Mouse (Mus musculus) G1E (cell line): ENCODE data around the gene Mdk. TPM values are rescaled to one million over a fixed set of nuclear protein-coding genes. Genes with fewer than 3 reads are reported as not detected.

ENCODE experiments used
- ATAC-seq: 2 replicates; pipeline ENCODE4 v1.8.0; 2016; ENCODE audit warnings: mild to moderate bottlenecking; ENCODE audit not compliant: insufficient number of reproducible peaks, poor library complexity, low FRiP score, severe bottlenecking; ENCODE audit errors: extremely low read depth
- DNase-seq: peaks from one replicate; pipeline ENCODE4 v3.0.0; 2012; ENCODE audit warnings: low spot score
- H3K27me3 ChIP-seq: 2 replicates; pipeline ENCODE4 v1.6.1; 2012; ENCODE audit warnings: mild to moderate bottlenecking, low read length, inconsistent platforms; ENCODE audit not compliant: insufficient read depth
- H3K36me3 ChIP-seq: replicated peaks from 2 replicates; pipeline ENCODE3; 2012; ENCODE audit warnings: mild to moderate bottlenecking, inconsistent platforms
- H3K4me1 ChIP-seq: 2 replicates; pipeline ENCODE4 v1.6.1; 2012; ENCODE audit warnings: low read depth, low read length, inconsistent platforms, mixed read lengths; ENCODE audit not compliant: insufficient read depth
- H3K4me3 ChIP-seq: 2 replicates; pipeline ENCODE4 v1.5.1; 2012; ENCODE audit warnings: low read depth, mild to moderate bottlenecking, inconsistent platforms, low read length, moderate library complexity, mixed read lengths
- H3K9me3 ChIP-seq: replicated peaks from 2 replicates; pipeline ENCODE4 v1.6.1; 2012; ENCODE audit warnings: inconsistent platforms
- CTCF ChIP-seq: IDR thresholded peaks from 2 replicates; pipeline ENCODE4 v1.5.1; 2012; ENCODE audit warnings: low read depth, low read length, inconsistent platforms, mixed read lengths
- GATA1 ChIP-seq: IDR thresholded peaks from 2 replicates; pipeline ENCODE4 v1.6.1; 2012; ENCODE audit warnings: borderline replicate concordance, low read length, inconsistent platforms, mixed read lengths
- GATA2 ChIP-seq: IDR thresholded peaks from 2 replicates; pipeline ENCODE4 v1.6.1; 2012; ENCODE audit warnings: low read depth, low read length, inconsistent platforms, borderline replicate concordance
- POLR2AphosphoS5 ChIP-seq: IDR thresholded peaks from 2 replicates; pipeline ENCODE4 v1.6.1; 2012; ENCODE audit warnings: low read depth, low read length, inconsistent platforms; ENCODE audit not compliant: insufficient replicate concordance
- TAL1 ChIP-seq: conservative IDR thresholded peaks from 2 replicates; pipeline ENCODE4 v1.6.1; 2012; ENCODE audit warnings: low read depth, low read length, inconsistent platforms, mixed read lengths
- polyA plus RNA-seq: library from polyadenylated mRNA; stranded (reverse); fragments of >175 nt; gene quantifications from 2 replicates; pipeline ENCODE4 v1.2.3, GENCODE M21; 2012
- total RNA-seq, 2 experiments: library from RNA; stranded (forward) in 1 of 2; stranded (reverse) in 1 of 2; fragments of 200-1000 nt in 1 of 2; fragments of >200 nt in 1 of 2; fragmentation: Nextera tagmentation in 1 of 2; gene quantifications; 2 replicates each; pipeline ENCODE4 v1.2.3; 2014 to 2017

Mdk gene
- total and polyA plus RNA-seq, 3 experiments, result 0.76 to 5.5 (median 4.9) TPM

- H3K4me3 ChIP-seq, result no peak overlapping the region
- H3K9me3 ChIP-seq, result no peaks in the 10 kb centered on the region
- no peak for TF ChIP-seq POLR2AphosphoS5
- no peak for TF ChIP-seq TAL1
- no peak for TF ChIP-seq GATA2
- no peak for TF ChIP-seq CTCF
- TF ChIP-seq GATA1, result no peak
- H3K4me1 ChIP-seq, result no peaks in the 10 kb centered on the region
- H3K27me3 ChIP-seq, result no peaks in the 10 kb centered on the region
- ATAC-seq (no peak), DNase-seq (no peak)
- H3K36me3 ChIP-seq, result peaks cover 68% of the 10 kb centered on the region
These were observed 36.7 kb downstream of the Mdk start for GRCm38 (mm10) chr2:91895401-91895800.

DNA sequence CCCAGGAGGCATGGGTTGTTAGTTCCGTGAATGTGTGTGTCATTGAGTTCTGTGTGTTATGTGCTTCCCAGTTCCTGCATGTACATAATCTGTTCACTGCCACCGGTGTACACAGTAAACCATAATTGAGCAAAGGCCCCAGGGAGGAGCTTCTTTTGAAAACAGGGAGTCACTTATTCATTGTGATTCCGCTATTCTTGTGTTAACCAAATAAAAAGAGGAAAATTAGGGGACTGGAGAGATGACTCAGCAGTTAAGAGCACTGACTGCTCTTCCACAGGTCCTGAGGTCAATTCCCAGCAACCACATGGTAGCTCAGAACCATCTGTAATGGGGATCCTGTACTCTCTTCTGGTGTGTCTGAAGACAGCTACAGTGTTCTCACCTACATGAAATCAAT lies 37.4 kb downstream of the Mdk start:
- Histone ChIP-seq H3K4me3 (no peak overlapping the region), H3K4me1 (no peaks in the 10 kb centered on the region), H3K36me3 (peaks cover 68% of the 10 kb centered on the region), H3K9me3 (no peaks in the 10 kb centered on the region), H3K27me3 (no peaks in the 10 kb centered on the region)
- ATAC-seq (no peak), DNase-seq (no peak)
- TF ChIP-seq POLR2AphosphoS5 (no peak), GATA2 (no peak), CTCF (no peak), GATA1 (no peak), TAL1 (no peak)

DNA sequence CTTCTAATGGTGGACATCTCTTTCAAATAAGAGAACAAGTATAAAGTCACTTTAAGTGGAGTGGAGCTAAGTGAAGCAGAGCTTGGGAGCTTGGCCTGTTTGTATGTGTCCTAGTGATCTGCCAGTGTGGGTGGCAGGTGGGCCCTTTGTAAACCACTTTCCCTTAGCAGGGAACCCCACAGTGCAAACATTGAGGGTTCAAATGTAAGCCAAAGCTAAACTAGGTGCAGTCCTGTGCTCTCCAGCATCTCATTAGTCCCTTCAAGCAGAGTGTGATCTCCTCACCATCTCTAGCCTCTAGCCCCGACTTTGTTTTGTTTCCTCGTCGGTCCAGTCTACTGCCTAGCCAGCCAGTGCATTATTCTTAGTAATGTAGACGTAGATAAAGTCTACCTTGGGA lies 47.5 kb downstream of the Mdk start:
- no peak for DNase-seq
- H3K4me3 ChIP-seq, result no peak overlapping the region
- no peaks in the 10 kb centered on the region for H3K27me3 ChIP-seq
- TF ChIP-seq CTCF (no peak), POLR2AphosphoS5 (no peak), GATA2 (no peak)
- ATAC-seq, result no peak
- H3K4me1 ChIP-seq, result no peaks in the 10 kb centered on the region
- H3K9me3 ChIP-seq, result no peaks in the 10 kb centered on the region
- peaks cover 54% of the 10 kb centered on the region for H3K36me3 ChIP-seq

- TF ChIP-seq GATA2, result no peak
- no peak for TF ChIP-seq CTCF
- no peak for TF ChIP-seq POLR2AphosphoS5
- no peak for TF ChIP-seq TAL1
- TF ChIP-seq GATA1, result no peak
- no peaks in the 10 kb centered on the region; the same call in 1 of the 2 replicates for H3K4me1 ChIP-seq
- ATAC-seq, result no peak
- H3K27me3 ChIP-seq, result no peaks in the 10 kb centered on the region
- H3K36me3 ChIP-seq, result peaks cover 47% of the 10 kb centered on the region
- DNase-seq, result no peak
- H3K9me3 ChIP-seq, result no peaks in the 10 kb centered on the region
- no peak overlapping the region for H3K4me3 ChIP-seq
These were observed 48.1 kb downstream of the Mdk start for GRCm38 (mm10) chr2:91883961-91884360.

Other genes starting within 250 kb of the Mdk start
- 30.9 and 34.8 TPM in 2 replicates for gene Atg13, start 221.7 kb downstream of the Mdk start, total RNA-seq (2014; fragmentation: Nextera tagmentation)
- gene Atg13, start 221.7 kb downstream of the Mdk start, total RNA-seq (2017), result 5.9 and 8.5 TPM in 2 replicates
- 21.0 and 22.2 TPM in 2 replicates for gene Atg13, start 221.7 kb downstream of the Mdk start, polyA plus RNA-seq
- 14.8 and 17.0 TPM in 2 replicates for gene Harbi1, start 221.4 kb downstream of the Mdk start, total RNA-seq (2014; fragmentation: Nextera tagmentation)
- gene Harbi1, start 221.4 kb downstream of the Mdk start, total RNA-seq (2017), result 14.8 and 15.2 TPM in 2 replicates
- gene Harbi1, start 221.4 kb downstream of the Mdk start, polyA plus RNA-seq, result 1.2 and 2.9 TPM in 2 replicates
- 64.0 and 65.8 TPM in 2 replicates for gene Ambra1, start 202.2 kb downstream of the Mdk start, total RNA-seq (2014; fragmentation: Nextera tagmentation)
- 13.2 and 14.3 TPM in 2 replicates for gene Ambra1, start 202.2 kb downstream of the Mdk start, total RNA-seq (2017)
- 29.8 and 30.5 TPM in 2 replicates for gene Ambra1, start 202.2 kb downstream of the Mdk start, polyA plus RNA-seq
- 0.60 TPM in 1 of 2 replicates, not detected in the other for gene Chrm4, start 5.0 kb downstream of the Mdk start, total RNA-seq (2014; fragmentation: Nextera tagmentation)
- 0.11 and 0.23 TPM in 2 replicates for gene Chrm4, start 5.0 kb downstream of the Mdk start, total RNA-seq (2017)
- 0.04 TPM in 1 of 2 replicates, not detected in the other for gene Chrm4, start 5.0 kb downstream of the Mdk start, polyA plus RNA-seq
- gene Gm9821, start 13.4 kb upstream of the Mdk start, total RNA-seq (2014; fragmentation: Nextera tagmentation), result not detected in 2 replicates
- gene Gm9821, start 13.4 kb upstream of the Mdk start, total RNA-seq (2017), result 1.6 and 1.8 TPM in 2 replicates
- 0.07 and 0.10 TPM in 2 replicates for gene Gm9821, start 13.4 kb upstream of the Mdk start, polyA plus RNA-seq
- 290 and 308 TPM in 2 replicates for gene Dgkz, start 43.6 kb upstream of the Mdk start, total RNA-seq (2014; fragmentation: Nextera tagmentation)
- gene Dgkz, start 43.6 kb upstream of the Mdk start, total RNA-seq (2017), result 115 and 146 TPM in 2 replicates
- gene Dgkz, start 43.6 kb upstream of the Mdk start, polyA plus RNA-seq, result 403 and 416 TPM in 2 replicates
- gene Creb3l1, start 92.2 kb upstream of the Mdk start, total RNA-seq (2014; fragmentation: Nextera tagmentation), result 2.5 and 2.8 TPM in 2 replicates
- gene Creb3l1, start 92.2 kb upstream of the Mdk start, total RNA-seq (2017), result 1.4 and 1.5 TPM in 2 replicates
- 1.1 and 1.4 TPM in 2 replicates for gene Creb3l1, start 92.2 kb upstream of the Mdk start, polyA plus RNA-seq
- gene Phf21a, start 160.8 kb upstream of the Mdk start, total RNA-seq (2014; fragmentation: Nextera tagmentation), result 76.2 and 76.4 TPM in 2 replicates
- gene Phf21a, start 160.8 kb upstream of the Mdk start, total RNA-seq (2017), result 22.3 and 26.8 TPM in 2 replicates
- 8.8 and 10.5 TPM in 2 replicates for gene Phf21a, start 160.8 kb upstream of the Mdk start, polyA plus RNA-seq